Mouse (Mus musculus): Measurements from ENCODE around the gene Runx1. TPM values are rescaled to one million over a fixed set of nuclear protein-coding genes. Genes with fewer than 3 reads are reported as not detected.

Gene Runx1
- polyA plus RNA-seq, 1 experiment = 322 TPM

DNA sequence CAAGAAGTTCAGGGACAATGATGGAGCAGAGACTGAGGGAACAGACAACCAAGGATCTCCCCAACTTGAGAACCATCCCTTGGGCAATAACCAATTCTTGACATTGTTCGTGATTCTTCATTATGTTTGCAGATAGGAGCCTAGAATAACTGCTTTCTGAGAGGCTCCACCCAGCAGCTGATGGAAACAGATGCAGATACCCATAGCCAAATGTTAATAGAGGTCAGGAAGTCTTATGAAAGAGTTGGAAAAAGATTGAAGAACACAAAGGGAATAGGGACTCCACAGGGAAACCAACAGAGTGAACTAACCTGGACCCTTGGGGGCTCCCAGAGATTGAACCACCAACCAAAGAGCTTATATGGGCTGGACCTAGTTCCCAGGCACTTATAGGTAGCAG, 34.7 kb upstream of the Runx1 start:
- Histone ChIP-seq H3K4me3 (replicated peaks) (no peak overlapping the region), H3K36me3 (replicated peaks; ENCODE audit: low read length) (no peaks in the 10 kb centered on the region), H3K4me1 (peaks cover 70% of the 10 kb centered on the region), H3K27me3 (replicated peaks) (no peaks in the 10 kb centered on the region), H3K9me3 (no peaks in the 10 kb centered on the region)
- TF ChIP-seq FLI1 (IDR thresholded peaks at IDR 0.05; ENCODE audit: low read length) = no peak
- TF ChIP-seq GATA1 (IDR thresholded peaks at IDR 0.05; ENCODE audit: borderline replicate concordance, low read length) = no peak

DNA sequence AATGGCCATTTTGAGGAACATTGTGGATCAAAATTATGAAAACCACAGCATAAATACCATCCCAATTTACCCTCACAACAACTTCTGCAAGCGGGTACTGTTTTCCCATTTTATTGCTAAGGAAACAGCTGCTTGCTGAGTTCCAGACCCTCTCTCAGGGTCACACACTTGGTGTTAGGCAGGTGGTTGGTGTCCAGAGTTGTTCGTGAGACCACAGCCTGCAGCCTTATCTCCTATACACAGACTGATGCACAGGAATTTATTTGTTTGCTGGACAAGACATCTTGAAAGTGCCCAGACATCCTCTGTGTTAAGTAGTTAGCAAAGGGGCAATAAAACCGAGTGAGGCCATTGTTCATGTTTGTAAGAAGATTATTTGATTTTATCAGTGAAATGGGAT, 30.8 kb upstream of the Runx1 start:
- no peaks in the 10 kb centered on the region for H3K9me3 ChIP-seq
- TF ChIP-seq GATA1 (IDR thresholded peaks at IDR 0.05; ENCODE audit: borderline replicate concordance, low read length) = no peak
- TF ChIP-seq FLI1 (IDR thresholded peaks at IDR 0.05; ENCODE audit: low read length) = no peak
- H3K4me3 ChIP-seq (replicated peaks) = no peak overlapping the region
- peaks cover 79% of the 10 kb centered on the region for H3K4me1 ChIP-seq
- no peaks in the 10 kb centered on the region for H3K27me3 ChIP-seq (replicated peaks)
- H3K36me3 ChIP-seq (replicated peaks; ENCODE audit: low read length) = no peaks in the 10 kb centered on the region

- peaks cover 7% of the 10 kb centered on the region for H3K27me3 ChIP-seq (replicated peaks)
- H3K9me3 ChIP-seq = peaks cover 6% of the 10 kb centered on the region; the same call in 1 of the 2 replicates
- H3K36me3 ChIP-seq (replicated peaks; ENCODE audit: low read length) = no peaks in the 10 kb centered on the region
- TF ChIP-seq GATA1 (IDR thresholded peaks at IDR 0.05; ENCODE audit: borderline replicate concordance, low read length) (no peak), FLI1 (IDR thresholded peaks at IDR 0.05; ENCODE audit: low read length) (no peak)
- peaks cover 59% of the 10 kb centered on the region for H3K4me1 ChIP-seq
- H3K4me3 ChIP-seq (replicated peaks) = no peak overlapping the region
These were observed 26.3 kb upstream of the Runx1 start for GRCm38 (mm10) chr16:92852276-92852675.

- peaks cover 6% of the 10 kb centered on the region; the same call in 1 of the 2 replicates for H3K9me3 ChIP-seq
- peaks cover 7% of the 10 kb centered on the region for H3K27me3 ChIP-seq (replicated peaks)
- H3K4me1 ChIP-seq = peaks cover 51% of the 10 kb centered on the region
These were observed 24.5 kb upstream of the Runx1 start for GRCm38 (mm10) chr16:92850416-92850815.

GRCm38 (mm10) chr16:92847762-92848300, 21.9 kb upstream of the Runx1 start:
- H3K27me3 ChIP-seq (replicated peaks) = peaks cover 7% of the 10 kb centered on the region
- H3K4me1 ChIP-seq = peaks cover 27% of the 10 kb centered on the region
- H3K9me3 ChIP-seq = peaks cover 6% of the 10 kb centered on the region; the same call in 1 of the 2 replicates
- TF ChIP-seq FLI1 (IDR thresholded peaks at IDR 0.05; ENCODE audit: low read length) (no peak), GATA1 (IDR thresholded peaks at IDR 0.05; ENCODE audit: borderline replicate concordance, low read length) (no peak)
- H3K4me3 ChIP-seq (replicated peaks) = no peak overlapping the region
- H3K36me3 ChIP-seq (replicated peaks; ENCODE audit: low read length) = no peaks in the 10 kb centered on the region

More at GRCm38 (mm10) chr16:92850416-92850815, 24.5 kb upstream of the Runx1 start:
- Histone ChIP-seq H3K4me3 (replicated peaks) (no peak overlapping the region), H3K36me3 (replicated peaks; ENCODE audit: low read length) (no peaks in the 10 kb centered on the region)
- TF ChIP-seq FLI1 (IDR thresholded peaks at IDR 0.05; ENCODE audit: low read length) (no peak), GATA1 (IDR thresholded peaks at IDR 0.05; ENCODE audit: borderline replicate concordance, low read length) (no peak)

- Histone ChIP-seq H3K4me3 (replicated peaks) (no peak overlapping the region), H3K4me1 (peaks cover 20% of the 10 kb centered on the region), H3K27me3 (replicated peaks) (peaks cover 7% of the 10 kb centered on the region), H3K9me3 (peaks cover 6% of the 10 kb centered on the region; the same call in 1 of the 2 replicates), H3K36me3 (replicated peaks; ENCODE audit: low read length) (no peaks in the 10 kb centered on the region)
- TF ChIP-seq GATA1 (IDR thresholded peaks at IDR 0.05; ENCODE audit: borderline replicate concordance, low read length) (no peak), FLI1 (IDR thresholded peaks at IDR 0.05; ENCODE audit: low read length) (no peak)
These were observed 19.6 kb upstream of the Runx1 start for GRCm38 (mm10) chr16:92845244-92846225.

DNA sequence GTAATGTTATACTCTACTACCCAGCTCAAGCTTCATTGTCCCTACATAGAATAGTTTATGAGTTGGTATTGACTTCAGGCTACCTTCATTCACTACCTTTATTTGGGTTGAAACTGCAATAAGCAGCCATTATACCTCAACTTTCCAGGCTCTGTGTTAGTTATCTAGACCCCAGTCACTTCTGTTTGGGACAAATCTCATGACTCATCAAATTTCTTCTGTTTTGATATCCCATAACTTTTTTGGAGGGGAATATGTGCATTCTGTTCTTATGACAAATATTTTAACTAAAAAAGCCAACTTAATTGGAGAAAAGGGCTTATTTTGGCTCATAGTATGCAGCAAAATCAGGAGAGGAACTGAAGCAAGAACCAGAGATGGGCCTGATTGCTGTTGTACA, 12.8 kb upstream of the Runx1 start:
- Histone ChIP-seq H3K4me1 (peaks cover 13% of the 10 kb centered on the region), H3K27me3 (replicated peaks) (no peaks in the 10 kb centered on the region), H3K9me3 (peaks cover 4% of the 10 kb centered on the region; the same call in 1 of the 2 replicates), H3K4me3 (replicated peaks) (no peak overlapping the region), H3K36me3 (replicated peaks; ENCODE audit: low read length) (no peaks in the 10 kb centered on the region)
- TF ChIP-seq GATA1 (IDR thresholded peaks at IDR 0.05; ENCODE audit: borderline replicate concordance, low read length) (no peak), FLI1 (IDR thresholded peaks at IDR 0.05; ENCODE audit: low read length) (no peak)

- no peaks in the 10 kb centered on the region for H3K36me3 ChIP-seq (replicated peaks; ENCODE audit: low read length)
- no peak overlapping the region for H3K4me3 ChIP-seq (replicated peaks)
- H3K4me1 ChIP-seq = peaks cover 61% of the 10 kb centered on the region
- no peaks in the 10 kb centered on the region for H3K9me3 ChIP-seq
- H3K27me3 ChIP-seq (replicated peaks) = no peaks in the 10 kb centered on the region
- TF ChIP-seq GATA1 (IDR thresholded peaks at IDR 0.05; ENCODE audit: borderline replicate concordance, low read length) = no peak
- no peak for TF ChIP-seq FLI1 (IDR thresholded peaks at IDR 0.05; ENCODE audit: low read length)
These were observed 5.4 kb upstream of the Runx1 start for GRCm38 (mm10) chr16:92831341-92831740.

DNA sequence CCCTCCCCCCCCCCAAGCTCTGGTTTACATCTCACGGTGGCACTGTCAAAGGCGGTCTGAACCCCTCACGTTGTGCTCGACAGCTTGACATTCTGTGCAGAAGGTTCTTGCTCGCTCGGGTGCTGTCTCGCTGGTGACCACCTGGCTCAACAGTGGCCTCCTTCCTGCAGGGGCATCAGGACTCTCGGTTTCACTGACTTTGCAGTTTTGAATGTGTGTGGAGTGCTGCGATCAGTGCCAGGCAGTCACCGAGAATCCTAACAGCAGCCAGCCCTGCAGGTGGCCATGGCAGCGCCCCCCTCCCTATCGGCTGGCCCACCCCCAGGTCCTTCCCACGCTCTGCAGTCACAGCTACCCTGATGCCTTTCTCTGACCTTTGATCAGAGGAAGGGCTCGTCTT, 4.5 kb upstream of the Runx1 start:
- H3K27me3 ChIP-seq (replicated peaks) = no peaks in the 10 kb centered on the region
- H3K36me3 ChIP-seq (replicated peaks; ENCODE audit: low read length) = no peaks in the 10 kb centered on the region
- no peak for TF ChIP-seq GATA1 (IDR thresholded peaks at IDR 0.05; ENCODE audit: borderline replicate concordance, low read length)
- TF ChIP-seq FLI1 (IDR thresholded peaks at IDR 0.05; ENCODE audit: low read length) = no peak
- H3K9me3 ChIP-seq = no peaks in the 10 kb centered on the region
- no peak overlapping the region for H3K4me3 ChIP-seq (replicated peaks)
- peaks cover 65% of the 10 kb centered on the region for H3K4me1 ChIP-seq

Data from megakaryocyte, embryonic 14.5 days (primary cell).